Mouse (Mus musculus): Measurements from ENCODE around the gene Gm12695.

The Gm12695 gene

DNA sequence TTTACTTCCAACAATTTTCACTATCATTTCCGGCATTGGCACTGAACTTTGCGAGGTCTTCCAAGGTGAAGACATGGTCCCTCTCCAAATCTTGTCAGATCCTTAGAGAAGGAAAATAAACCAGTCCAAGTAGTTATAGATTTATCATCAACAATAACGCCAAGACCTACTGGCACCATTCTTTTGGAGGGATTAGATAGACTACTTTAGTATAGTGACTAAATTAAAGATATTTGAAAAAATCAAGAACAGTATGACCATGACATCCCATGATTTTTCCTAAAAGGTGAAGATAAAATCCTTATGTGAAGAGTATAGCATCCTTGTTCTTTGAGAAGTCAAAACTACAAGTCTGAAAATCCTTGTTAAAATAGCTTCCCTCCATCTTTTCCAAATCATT is at the start of gene Gm12695:
TSS of gene Gm12695 (minus strand) at position 101 of the 400 bp plus-strand sequence.
- DNase-seq (ENCODE audit: low spot score) = no peak

DNA sequence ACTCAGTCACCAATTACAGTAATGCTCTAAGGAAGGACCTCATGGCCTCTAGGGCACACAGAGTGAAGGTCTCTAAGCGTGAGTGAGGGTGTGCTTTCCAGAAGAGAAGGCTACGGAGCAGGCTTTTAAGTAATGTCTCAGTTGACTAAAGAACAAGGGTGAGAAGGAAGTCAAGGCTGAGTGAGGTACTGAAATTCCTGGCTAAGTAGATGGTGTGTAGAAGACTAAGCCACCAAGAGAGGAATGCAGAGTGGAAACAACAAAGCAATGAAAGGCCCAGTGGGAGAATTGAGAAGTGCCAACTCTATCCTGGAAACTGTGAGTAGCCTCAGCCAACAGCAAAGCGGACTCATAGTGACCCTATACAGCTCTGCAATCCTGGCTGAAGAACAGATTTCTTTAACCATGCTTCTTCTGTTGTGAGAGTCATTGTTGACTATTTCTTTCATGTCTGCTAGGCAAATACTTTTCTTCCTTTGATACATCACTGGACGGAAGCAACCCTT is 40.6 kb upstream of the Gm12695 start:
- no peak for DNase-seq (ENCODE audit: low spot score)

DNA sequence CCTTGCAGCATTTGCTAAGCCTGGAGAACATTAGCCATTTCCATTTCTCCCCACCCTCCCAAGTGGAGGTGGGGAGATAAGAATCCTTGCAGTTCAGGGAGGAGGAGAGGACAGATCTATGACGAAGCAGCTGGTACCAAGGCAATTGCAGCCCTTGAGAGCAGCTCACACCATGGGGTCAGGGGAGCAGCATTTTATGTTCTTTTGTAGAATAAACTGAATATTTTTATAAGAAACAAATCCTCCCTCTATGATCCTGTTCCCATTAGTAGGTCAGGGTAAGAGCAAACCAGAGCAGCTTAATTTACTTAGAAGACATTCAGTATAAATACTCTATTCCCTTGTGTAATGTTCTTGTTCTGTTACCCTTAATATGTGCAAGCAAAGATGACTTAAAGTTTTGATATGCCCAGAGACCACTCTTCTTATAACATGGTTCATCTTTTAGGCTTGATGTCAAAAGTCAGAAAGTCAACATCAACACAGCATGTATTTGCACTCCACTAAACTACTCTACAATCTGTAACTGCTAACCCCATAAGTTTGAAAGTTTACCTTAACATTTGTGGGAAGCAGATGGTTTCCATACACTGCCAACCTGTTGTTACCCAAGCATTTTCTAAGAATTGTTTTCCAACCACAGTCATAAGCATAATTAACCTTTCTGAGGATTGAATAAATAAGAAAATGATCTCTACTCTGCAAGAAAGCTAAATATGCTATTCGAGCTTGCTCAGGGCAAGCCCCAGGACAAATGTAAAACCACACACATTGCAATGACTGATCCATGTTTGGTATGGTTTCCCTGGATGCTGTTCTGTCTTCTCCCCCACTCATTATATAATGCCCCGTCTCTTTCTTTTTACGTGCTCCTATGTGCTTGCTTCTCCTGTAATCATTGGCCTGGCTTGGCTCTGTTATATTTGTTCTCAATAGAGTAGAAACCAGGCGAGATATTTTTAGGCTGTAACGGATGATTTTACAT is 22.1 kb upstream of the Gm12695 start:
- no peak for DNase-seq (ENCODE audit: low spot score)

DNA sequence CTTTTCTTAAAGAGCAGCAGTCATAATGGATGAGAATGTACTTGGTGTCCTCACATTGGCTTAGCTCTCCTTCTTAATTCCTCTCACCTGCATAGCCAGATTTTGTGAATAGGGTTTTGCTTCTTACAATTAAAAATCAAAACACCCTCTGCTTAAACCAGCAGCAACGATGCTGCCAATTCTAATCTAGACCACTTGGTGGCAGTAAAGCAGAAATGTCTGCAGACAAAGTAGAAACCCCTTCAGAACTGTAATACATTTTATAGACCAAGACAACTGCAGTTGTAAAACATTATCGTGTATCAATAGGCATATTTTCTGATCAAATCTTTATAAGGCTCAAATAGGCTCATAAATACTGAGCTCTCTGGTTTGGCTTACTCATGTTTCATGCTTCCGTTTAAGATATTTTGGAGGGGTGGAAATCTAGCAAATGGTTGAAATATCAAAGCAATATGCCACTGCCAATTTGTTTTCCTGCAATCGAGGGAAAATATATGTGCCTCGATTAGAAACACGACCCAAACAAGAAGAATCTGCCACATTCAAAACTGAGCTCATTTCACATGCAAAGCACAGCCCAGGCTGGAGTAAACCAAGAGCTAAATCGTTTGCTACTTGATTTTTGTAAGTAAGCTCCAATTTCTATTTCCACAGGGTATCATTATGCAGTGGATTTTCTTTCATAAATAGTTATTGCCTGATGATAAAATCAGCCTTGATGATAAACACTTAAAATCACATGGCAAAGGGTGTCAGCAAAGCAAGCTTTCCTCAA is 14.6 kb upstream of the Gm12695 start:
- DNase-seq (ENCODE audit: low spot score) = no peak

DNA sequence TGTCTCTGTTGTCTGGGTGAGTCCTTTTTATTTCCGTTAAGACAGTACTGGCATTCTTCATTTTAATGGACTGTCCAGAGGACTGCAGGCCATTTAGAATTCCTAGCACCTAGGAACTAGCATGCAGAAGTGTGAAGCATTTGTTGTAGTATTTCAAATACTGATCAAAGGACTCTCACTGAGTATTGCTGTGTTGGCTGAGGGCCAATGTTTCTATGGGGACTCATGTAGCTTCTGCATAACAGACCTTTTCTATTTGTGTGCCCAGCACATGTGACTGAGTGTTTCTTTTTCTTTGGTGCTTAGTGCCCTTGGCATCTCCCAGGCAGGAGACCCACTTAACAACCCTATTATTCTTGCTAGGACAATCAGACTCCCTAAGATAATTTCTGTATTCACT is 12.6 kb upstream of the Gm12695 start:
- no peak for DNase-seq (ENCODE audit: low spot score)

DNA sequence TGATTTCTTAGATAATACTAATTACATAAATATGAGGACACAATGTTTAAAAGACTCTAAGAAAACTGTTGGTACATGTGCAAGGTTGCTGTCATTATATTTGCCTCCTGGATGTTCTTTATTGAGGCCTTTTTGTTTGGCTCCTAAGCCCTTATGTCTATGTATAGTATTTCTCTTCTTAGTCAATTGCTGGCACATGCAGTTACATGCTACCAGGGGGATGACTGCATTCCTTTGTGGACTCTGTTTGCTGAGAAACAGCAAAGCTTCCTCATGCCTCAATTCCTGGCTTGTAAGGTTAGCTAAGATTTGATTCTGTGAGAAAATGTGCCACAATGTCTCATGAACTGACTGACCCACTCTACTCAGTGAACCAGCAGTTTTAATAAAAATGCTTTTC is 6.3 kb upstream of the Gm12695 start:
- DNase-seq (ENCODE audit: low spot score) = no peak

DNA sequence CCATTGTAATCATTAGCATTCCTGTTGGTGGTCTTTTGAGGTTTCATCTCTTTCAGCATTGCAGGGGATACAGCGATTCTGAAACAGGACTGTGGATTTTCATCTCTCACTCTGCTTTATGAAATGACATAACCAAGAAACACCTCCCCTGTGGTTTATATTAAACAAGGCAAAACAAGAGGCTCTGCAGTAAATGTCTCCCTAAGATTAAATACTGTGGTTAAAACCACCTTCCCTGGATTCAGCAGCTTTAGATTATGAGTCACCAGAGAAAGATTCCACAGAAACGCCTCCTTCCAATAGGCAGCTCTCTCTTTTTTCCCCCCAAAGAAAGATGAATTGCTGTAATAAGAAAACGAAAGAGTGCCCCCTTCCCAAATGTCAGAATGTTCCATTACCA is 4.9 kb upstream of the Gm12695 start:
- DNase-seq (ENCODE audit: low spot score) = no peak

DNA sequence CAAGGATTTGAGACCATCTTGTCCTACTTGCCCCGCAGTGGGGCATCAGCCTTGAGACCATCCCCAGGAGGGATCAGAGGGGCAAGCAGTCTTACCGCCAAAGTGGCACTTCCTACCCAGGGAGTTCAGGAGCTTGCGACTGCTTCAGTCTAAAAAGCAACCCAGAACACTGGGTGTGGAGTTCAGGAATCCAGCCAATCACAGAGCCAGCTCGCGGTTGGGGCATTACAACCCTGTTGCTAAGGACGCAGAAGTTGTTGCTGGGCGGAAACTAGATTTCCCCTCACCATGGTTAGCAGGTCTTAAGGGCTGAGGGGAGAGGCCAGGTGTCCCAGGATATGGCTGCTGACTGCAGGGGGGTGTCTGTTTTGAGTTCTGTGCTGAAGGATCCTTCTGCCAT is 1.6 kb upstream of the Gm12695 start:
- no peak for DNase-seq (ENCODE audit: low spot score)

DNA sequence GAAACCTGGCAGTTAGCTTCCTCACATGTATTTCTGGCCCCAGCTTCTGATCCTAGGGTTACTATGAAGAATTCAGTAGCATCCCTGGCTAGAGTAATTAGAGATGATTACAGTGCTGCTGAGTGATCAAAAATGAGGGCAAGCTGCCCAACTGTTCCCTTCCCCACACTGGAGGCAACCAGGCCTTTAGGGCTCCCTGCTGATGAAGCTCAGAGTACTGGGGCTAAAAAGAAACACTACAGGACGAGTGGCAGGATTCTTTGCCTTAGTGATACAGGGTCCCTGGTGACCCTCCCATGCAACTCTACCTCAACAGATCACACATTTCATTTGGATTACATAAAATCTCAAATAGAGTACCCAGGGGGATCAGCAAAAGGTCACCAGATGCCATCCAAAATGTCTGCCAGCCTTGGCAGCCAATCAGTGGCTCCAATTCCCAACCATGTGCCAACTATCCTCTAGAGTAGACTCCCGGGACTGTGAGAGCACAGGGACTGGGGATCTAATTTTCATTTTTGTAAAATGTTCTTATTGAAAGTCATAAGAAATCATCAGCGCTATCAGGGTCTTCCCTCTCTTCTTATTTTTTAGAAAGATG is 11.9 kb downstream of the Gm12695 start:
- no peak for DNase-seq (ENCODE audit: low spot score)

DNA sequence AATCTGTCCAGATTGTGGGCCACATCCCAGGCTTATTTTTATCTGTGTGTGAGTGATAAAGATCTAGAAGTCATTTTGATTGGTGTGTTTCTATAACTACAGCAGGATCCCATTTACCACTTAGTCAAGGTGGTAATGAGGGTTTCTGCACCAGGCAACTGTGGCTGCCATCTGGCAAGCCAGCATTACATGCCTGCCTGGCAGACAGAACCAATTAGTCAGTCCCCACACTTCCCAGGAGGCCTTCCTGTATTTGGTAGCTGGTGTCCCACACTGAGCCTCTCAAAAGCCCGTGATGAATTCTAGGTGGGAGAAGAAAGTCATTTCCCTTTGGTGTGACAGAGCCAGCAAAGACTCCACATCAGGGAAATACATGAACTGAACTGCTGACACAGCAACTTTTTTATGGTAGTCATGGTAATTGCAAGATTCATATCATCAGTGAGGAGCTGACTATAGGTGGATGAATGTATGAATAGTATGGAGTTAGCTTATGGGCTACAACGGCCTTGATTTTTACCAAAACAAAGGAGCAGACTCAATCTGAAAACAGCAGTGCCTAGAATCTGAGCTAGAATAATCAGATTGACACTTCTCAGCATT is 18.5 kb downstream of the Gm12695 start:
- no peak for DNase-seq (ENCODE audit: low spot score)

DNA sequence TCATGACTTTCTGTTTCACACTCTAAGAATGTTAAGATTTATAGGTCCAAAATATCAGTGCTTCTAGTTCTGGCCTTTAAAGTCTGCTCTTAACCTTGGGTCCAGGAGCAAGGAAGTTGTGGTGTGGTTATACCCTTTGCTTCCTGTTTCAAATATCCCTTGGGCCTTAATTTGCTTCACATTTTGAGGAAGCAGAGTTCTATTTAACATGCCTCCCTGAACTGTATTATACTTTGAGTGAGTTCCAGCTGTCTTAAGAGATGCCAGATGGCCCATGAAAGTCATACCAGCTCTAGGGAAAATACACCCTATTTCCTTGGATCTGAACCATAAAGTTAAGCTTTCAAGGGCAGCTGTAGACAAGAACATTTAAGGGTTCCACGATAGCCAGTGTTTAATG is 33.0 kb downstream of the Gm12695 start:
- no peak for DNase-seq (ENCODE audit: low spot score)

DNA sequence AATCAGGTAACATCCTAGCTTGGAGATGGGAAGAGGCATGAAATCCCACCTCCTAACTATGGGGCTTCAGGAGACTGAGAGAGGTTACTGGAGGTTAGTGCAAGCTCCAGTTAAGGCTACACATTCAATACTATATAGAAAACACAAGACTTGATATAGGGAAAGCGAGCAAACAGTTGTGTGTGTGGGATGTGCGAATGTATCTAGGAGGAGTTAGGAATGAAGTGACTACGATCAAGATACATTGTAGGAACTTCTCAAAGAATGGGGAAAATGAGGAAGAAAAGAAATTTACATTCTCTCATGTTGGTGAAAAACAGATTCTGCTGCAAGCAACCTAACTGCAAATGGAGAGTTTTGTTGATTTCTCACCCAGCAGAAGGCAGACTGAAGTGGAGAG is 44.5 kb downstream of the Gm12695 start:
- no peak for DNase-seq (ENCODE audit: low spot score)

DNA sequence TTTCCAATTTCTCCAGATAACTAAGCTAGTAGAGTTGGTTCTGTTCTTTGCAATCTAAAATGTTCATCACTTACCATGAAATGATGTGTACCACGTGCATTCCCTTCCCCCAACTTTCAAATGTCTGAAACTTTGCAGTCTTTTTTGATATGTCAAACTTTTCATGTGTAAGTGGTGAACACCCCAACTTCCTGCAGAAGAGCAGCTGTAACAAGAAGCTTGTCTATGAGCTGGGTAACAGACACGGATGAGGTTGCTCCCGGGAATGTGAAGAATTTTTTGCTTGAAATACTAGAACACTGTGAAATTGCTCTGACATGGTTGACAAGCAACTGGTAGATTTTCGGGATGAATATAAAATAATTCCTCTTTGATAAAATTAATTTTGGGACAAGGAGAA is 55.7 kb downstream of the Gm12695 start:
- no peak for DNase-seq (ENCODE audit: low spot score)

DNA sequence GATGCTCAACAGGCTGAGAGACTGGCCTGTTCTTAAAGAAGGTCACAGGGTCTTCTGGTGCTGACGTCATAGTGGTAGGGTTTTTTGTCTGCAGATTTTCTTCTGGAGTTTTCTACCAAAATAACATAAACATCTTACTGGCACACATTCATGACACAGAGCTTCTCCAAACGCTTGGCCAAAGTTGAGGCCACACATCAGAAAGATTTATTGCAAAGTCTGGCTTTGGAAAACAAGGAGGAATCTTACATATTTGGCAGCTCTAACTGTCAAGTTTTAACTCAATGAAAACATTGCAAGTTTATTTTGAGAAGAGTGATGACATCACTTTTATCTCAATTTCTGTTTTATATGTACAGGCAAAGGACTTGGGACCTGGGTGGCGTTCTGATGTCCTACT is 56.8 kb downstream of the Gm12695 start:
- no peak for DNase-seq (ENCODE audit: low spot score)

DNA sequence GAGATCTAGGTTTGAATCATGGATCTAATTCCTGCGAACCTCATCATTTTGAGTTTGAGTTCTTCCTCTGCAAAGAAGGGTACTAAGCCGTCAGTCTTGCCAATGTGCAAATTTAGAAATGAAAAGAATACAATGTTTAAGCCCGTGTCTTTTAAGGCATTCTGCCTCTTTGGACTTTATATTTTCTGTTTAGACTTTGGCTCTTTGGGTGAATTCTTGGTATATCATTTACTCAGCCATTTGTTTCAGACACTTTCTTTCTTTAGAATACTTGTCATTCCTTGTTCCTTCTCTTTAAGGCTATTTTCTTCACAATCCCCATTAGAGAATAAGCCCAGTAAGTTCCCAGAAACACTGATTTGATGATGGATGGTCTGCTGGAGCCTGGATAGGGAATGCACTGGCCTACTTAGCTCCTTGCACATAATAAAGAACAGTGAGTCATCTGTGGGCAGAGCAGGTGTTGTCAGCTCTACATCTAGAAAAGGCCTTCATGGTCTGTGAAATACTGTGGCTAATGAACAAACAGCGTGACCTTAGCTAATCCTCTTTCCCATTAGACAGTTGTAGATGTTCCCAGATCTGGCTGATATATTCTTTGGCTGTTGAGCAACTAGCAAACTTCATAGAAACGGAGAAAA is 59.5 kb downstream of the Gm12695 start:
- DNase-seq (ENCODE audit: low spot score) = no peak

DNA sequence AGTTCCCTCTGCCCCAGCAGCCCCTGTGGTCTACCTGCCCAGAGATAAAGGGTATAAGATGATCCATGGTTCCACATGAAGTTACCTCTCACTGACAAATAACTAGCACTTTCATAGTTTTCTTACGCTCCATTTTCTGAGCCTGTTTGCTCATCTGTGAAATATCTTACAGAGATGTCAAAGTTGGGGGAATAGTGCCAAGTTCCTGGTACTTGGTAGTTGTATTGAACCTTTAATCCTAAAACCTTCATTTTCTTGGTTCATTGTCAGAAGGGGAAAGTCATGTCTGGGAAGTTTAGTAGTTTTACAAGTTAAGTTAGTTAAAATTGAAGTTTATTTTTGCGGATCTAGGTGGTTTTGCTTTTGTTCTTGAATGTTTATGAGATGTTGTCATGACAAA is 62.7 kb downstream of the Gm12695 start:
- no peak for DNase-seq (ENCODE audit: low spot score)

DNA sequence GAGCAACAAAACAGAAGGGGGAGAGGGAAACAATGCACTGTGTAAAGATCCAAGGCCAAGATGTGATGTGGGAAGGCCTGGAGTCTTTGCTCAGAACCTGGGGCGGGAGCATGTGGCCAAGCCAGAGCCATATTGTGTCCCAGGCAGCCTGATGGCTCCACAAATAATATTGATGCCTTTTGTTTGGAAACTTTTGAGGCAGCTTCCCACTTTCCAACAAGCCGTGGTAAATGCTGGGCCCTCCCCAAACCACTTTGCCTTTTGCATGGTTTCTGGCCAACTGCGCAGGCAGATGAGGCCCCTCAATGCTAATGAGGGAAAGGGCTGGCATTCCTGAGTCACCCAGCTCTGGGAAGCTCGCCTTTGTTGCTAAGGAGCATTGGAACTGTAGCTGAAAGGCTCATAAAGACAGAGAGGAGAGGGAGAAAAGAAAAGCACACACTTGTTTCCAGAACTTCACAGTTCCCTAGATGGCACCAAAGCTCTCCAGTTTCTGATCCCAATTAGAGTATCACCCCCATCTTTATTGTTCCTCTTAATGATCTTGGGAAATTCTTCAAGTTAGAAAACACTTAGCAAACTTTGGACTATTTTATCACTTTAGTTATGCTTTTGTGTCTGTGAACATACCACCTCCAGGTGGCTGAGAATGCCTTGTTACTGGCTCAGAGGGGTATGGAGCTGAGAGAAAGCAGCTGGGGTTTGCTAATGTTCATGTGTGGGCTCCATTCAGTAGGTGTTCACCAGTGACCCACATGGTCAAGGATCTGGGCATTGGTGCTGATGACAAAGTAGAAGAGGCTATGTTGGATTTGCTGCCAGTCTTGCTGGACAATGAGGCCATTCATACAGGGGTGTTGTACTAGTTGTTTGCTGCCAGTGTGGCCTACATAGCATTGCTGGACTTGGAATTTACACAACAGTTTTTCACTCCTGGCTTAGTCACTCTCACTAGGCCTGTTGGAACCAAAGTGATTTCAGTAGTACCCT is 65.7 kb downstream of the Gm12695 start:
- DNase-seq (ENCODE audit: low spot score) = no peak

DNA sequence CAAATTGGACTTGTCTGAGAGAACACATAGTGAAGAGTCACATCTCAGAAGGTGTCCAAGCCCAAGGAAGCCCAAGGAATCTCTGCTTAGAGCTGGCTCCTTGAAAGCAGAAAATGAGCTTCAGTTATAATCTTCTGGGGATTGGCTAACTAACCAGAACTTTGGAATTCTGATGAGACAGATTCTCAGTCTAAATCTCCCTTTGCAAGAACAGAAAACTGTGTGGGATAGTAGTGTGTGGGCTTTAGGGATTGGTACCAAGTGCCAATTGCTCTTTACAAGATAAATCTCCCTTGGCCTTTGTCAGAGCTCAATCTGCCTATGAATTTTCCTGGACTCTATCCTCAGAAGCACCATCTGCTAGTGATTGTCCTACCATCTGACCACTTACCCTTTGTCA is 66.5 kb downstream of the Gm12695 start:
- DNase-seq (ENCODE audit: low spot score) = no peak

DNA sequence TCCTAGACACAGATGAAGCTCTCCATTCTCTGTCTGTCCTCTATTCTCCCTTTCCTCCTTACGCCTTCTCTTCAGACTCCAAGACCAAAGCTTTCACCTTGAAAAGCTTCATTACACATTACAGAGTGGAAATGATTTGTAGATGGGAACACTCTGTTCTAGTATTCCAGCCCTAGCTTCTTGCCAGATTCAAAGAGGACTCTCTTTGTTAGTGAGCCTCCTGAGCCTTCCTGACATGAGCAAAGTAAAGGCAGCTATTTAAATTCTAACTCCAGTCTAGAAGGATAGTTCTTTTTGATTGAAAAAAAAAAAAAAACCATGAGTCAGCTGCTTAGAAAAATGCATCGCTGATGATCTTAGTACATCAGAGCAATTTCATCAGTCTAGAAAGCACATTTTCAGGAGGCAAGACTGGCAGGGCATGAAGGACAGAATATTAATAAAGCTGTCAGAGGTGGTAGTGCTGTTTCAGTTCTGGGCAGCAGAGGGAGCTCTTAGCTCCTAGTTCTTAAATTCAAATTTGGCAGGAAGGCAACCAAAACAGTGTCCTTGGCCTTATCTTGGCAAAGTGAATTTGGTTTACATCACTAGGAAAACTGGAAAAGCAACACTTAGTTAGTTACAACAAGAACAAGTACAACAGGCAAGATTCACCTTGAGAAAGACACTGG is 79.6 kb downstream of the Gm12695 start:
- DNase-seq (ENCODE audit: low spot score) = no peak

DNA sequence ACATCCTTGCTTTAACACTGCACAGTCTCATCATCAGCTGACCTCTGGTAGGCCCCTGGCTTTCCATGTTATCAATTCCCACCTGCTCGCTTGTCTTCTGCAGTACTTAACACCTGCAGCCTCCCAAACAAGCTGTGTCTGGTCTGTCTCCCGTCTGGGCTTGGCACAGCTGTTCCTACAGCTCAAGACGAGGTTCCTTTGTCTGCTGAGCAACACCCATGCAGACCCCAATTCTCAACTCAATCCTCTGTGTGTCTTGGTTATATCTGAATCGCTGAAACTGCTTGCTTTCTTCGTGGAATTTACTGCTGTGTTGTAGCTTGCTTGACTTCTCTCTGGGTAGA is 86.8 kb downstream of the Gm12695 start:
- no peak for DNase-seq (ENCODE audit: low spot score)
